In genomic region chr1:79629726-79630125, GRCm38 (mm10) we compare ENCODE assay signal across 16 mouse cellular contexts. TPM values are rescaled to one million over a fixed set of nuclear protein-coding genes. Genes with fewer than 3 reads are reported as not detected.
"Had no signal": no experiment of that assay in that cellular context is flagged by ENCODE, and none has a peak within 500 bp of the region (broad histone marks: within the 10 kb centered on the region; RNA-seq: fewer than 3 reads in every experiment).

No protein-coding gene starts in this region.

- H3K9me3 ChIP-seq: limb, embryonic 10.5 days; lung, embryonic 15.5 days; midbrain, embryonic 10.5 days; neural tube, embryonic 12.5 days had no signal

- H3K9ac ChIP-seq: lung, embryonic 15.5 days; neural tube, embryonic 12.5 days had no signal

- H3K4me2 ChIP-seq: liver, embryonic 11.5 days; lung, embryonic 15.5 days; neural tube, embryonic 12.5 days had no signal

- H3K4me1 ChIP-seq: limb, embryonic 10.5 days; lung, embryonic 15.5 days; midbrain, embryonic 10.5 days; neural tube, embryonic 12.5 days had no signal

- H3K27me3 ChIP-seq: lung, embryonic 15.5 days; neural tube, embryonic 12.5 days had no signal

- H3K27ac ChIP-seq: hindbrain, postnatal 0 days; kidney, postnatal 0 days; layer of hippocampus, adult 2 months; limb, embryonic 10.5 days; lung, embryonic 15.5 days; midbrain, embryonic 10.5 days; neural tube, embryonic 12.5 days; stomach, postnatal 0 days had no signal

- H3K36me3 ChIP-seq: limb, embryonic 10.5 days; lung, embryonic 15.5 days; midbrain, embryonic 10.5 days; neural tube, embryonic 12.5 days had no signal

- ATAC-seq: hindbrain, postnatal 0 days had no signal

- DNase-seq: kidney, adult 11 months; kidney, adult 9 months; kidney, postnatal 4 days; midbrain, embryonic 14.5 days; retina, postnatal 1 day; right cerebral cortex, postnatal 4 days; thymus, postnatal 14 days had no signal

- H3K4me3 ChIP-seq: layer of hippocampus, adult 2 months; limb, embryonic 10.5 days; lung, embryonic 15.5 days; midbrain, embryonic 10.5 days; neural tube, embryonic 12.5 days had no signal

RNA-seq across cellular contexts. Expression of gene Ap1s3, which starts 42.0 kb away (rescaled TPM):
- polyA plus RNA-seq: midbrain, embryonic 14.5 days; neural tube, embryonic 12.5 days had no signal
